Mouse (Mus musculus): ENCODE data around the gene Rai1. TPM values are rescaled to one million over a fixed set of nuclear protein-coding genes. Genes with fewer than 3 reads are reported as not detected.

Rai1 gene
- 50.9 and 60.7 TPM in 2 replicates for total RNA-seq (2014; rRNA removed)
- polyA plus RNA-seq (2015; fragmentation: Nextera tagmentation; extraction: Ambion mirVana) = 16.6 and 21.2 TPM in 2 replicates

- DNase-seq (peak; percentile 93), ATAC-seq (peak; percentile 87)
- peak within 1 kb of the TSS; percentile 97 for H3K4me3 ChIP-seq (ENCODE audit: low read depth, low read length)
- no peaks in the 10 kb centered on the region for H3K9me3 ChIP-seq (ENCODE audit: low read length)
- H3K36me3 ChIP-seq (ENCODE audit: insufficient read depth) = no peaks in the 10 kb centered on the region
- no peaks in the 10 kb centered on the region for H3K27me3 ChIP-seq (ENCODE audit: insufficient read depth, low read length)
- peak within 1 kb of the TSS; percentile 81 for H3K4me2 ChIP-seq (ENCODE audit: low read depth)
- H3K4me1 ChIP-seq (ENCODE audit: insufficient read depth) = peaks cover 9% of the 10 kb centered on the region
- H3K9ac ChIP-seq = peak within 1 kb of the TSS; percentile 97
- WGBS = 2% methylated on average over 89 of the region's 105 CpGs
- peak within 1 kb of the TSS; percentile 98 for H3K27ac ChIP-seq (ENCODE audit: low read depth, low read length)
- peak; percentile 98 for TF ChIP-seq CTCF (IDR thresholded peaks at IDR 0.05; ENCODE audit: low read depth)
Observed at GRCm38 (mm10) chr11:60104810-60105592, at the start of gene Rai1. Gene Rai1 (plus strand): TSS chr11:60105013.

DNA sequence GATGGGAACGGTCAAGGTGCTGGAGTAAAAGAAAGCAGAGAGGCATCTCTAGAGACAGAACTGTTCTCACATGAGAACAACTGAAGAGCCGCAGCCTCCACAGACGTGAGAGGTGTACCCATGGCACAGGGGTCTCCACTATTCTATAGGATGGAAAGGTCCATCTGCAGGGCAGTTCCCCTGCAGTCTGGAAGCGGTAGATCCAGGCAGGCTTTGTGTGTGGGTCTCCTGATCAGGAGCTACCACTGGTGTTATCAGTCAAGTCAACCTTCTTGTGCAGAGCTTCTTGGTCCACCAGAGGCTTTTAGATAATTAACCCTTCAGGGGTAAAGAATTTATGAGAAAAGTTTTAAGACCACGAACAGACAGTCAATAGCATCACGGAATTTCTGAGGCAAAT, 48.3 kb upstream of the Rai1 start:
- no peaks in the 10 kb centered on the region for H3K36me3 ChIP-seq (ENCODE audit: insufficient read depth)
- WGBS = 86% methylated on average over 6 of the region's 6 CpGs
- ATAC-seq (no peak), DNase-seq (no peak)
- H3K4me1 ChIP-seq (ENCODE audit: insufficient read depth) = no peaks in the 10 kb centered on the region
- no peaks in the 10 kb centered on the region for H3K27me3 ChIP-seq (ENCODE audit: insufficient read depth, low read length)
- H3K9me3 ChIP-seq (ENCODE audit: low read length) = no peaks in the 10 kb centered on the region
- no peak overlapping the region for H3K27ac ChIP-seq (ENCODE audit: low read depth, low read length)
- H3K4me2 ChIP-seq (ENCODE audit: low read depth) = no peak overlapping the region
- TF ChIP-seq CTCF (IDR thresholded peaks at IDR 0.05; ENCODE audit: low read depth) = no peak
- no peak overlapping the region for H3K4me3 ChIP-seq (ENCODE audit: low read depth, low read length)
- H3K9ac ChIP-seq = no peak overlapping the region

DNA sequence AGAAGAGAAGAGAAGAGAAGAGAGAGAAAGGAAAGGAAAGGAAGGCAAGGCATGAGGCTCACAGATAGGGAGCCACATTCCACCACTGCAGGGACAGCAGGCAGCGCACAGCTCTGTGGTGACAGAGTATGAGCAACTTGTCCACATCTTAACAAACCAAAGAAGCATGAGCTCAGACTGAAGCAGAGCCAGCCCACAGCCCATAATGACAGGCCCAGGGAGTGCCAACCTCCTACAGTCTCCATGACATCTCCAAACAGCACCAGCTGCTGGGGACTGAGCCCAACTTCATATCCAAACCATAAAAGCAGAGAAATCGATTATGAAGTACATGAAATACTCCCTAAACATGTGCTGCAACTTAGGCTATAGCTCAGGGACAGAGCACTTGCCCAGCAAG, 46.8 kb upstream of the Rai1 start:
- H3K4me1 ChIP-seq (ENCODE audit: insufficient read depth) = no peaks in the 10 kb centered on the region
- H3K27ac ChIP-seq (ENCODE audit: low read depth, low read length) = no peak overlapping the region

DNA sequence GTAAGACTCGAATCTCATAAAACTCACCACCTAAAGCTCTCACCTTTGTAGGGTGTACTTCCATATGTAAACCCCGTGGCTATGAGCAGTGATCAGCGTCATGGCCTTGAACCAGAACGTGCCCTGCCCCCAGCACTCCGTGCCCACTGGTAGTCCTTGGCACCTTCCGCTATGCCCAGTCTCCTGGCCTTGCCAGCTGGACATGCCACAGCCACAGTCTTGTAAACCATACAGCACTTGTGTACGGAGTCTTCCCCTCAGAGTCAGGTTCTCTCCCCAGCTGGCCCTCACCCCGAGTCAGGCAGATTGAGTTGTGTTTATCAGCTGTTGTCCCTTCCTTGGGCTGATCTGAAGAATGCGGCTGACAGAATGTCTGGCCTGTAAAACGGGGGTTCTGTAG, 46.4 kb upstream of the Rai1 start:
- Histone ChIP-seq H3K36me3 (ENCODE audit: insufficient read depth) (no peaks in the 10 kb centered on the region), H3K9ac (no peak overlapping the region), H3K9me3 (ENCODE audit: low read length) (no peaks in the 10 kb centered on the region), H3K27me3 (ENCODE audit: insufficient read depth, low read length) (no peaks in the 10 kb centered on the region), H3K4me2 (ENCODE audit: low read depth) (no peak overlapping the region), H3K4me1 (ENCODE audit: insufficient read depth) (no peaks in the 10 kb centered on the region), H3K27ac (ENCODE audit: low read depth, low read length) (no peak overlapping the region), H3K4me3 (ENCODE audit: low read depth, low read length) (no peak overlapping the region)
- ATAC-seq = no peak
- TF ChIP-seq CTCF (IDR thresholded peaks at IDR 0.05; ENCODE audit: low read depth) = no peak
- 84% methylated on average over 10 of the region's 10 CpGs for WGBS
- DNase-seq = no peak

More for the DNA sequence above, 46.8 kb upstream of the Rai1 start:
- no peak overlapping the region for H3K9ac ChIP-seq
- no peaks in the 10 kb centered on the region for H3K36me3 ChIP-seq (ENCODE audit: insufficient read depth)
- H3K4me3 ChIP-seq (ENCODE audit: low read depth, low read length) = no peak overlapping the region
- 66% methylated on average over 2 of the region's 2 CpGs for WGBS
- TF ChIP-seq CTCF (IDR thresholded peaks at IDR 0.05; ENCODE audit: low read depth) = no peak
- H3K27me3 ChIP-seq (ENCODE audit: insufficient read depth, low read length) = no peaks in the 10 kb centered on the region
- peak; percentile 53 for ATAC-seq
- no peak for DNase-seq
- no peak overlapping the region for H3K4me2 ChIP-seq (ENCODE audit: low read depth)
- no peaks in the 10 kb centered on the region for H3K9me3 ChIP-seq (ENCODE audit: low read length)

DNA sequence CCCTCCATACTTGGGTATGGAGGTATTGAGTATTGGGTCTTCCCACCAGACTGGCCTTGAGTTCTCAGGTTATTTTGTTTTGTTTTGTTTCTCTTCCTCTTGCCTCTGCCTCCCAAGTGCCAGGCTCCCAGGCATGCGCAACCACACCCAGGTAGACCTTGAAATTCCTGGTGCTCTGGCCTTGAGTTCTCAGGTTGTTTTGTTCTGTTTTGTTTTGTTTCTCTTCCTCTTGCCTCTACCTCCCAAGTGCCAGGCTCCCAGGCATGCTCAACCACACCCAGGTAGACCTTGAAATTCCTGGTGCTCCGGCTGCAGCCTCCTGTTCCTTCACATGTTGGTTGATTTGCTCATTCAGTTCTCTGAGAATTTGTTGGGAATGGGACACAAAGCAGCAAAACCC, 44.8 kb upstream of the Rai1 start:
- H3K9ac ChIP-seq = no peak overlapping the region
- H3K4me3 ChIP-seq (ENCODE audit: low read depth, low read length) = no peak overlapping the region
- DNase-seq (no peak), ATAC-seq (no peak)
- no peak for TF ChIP-seq CTCF (IDR thresholded peaks at IDR 0.05; ENCODE audit: low read depth)
- H3K27ac ChIP-seq (ENCODE audit: low read depth, low read length) = no peak overlapping the region
- H3K36me3 ChIP-seq (ENCODE audit: insufficient read depth) = no peaks in the 10 kb centered on the region
- 97% methylated on average over 2 of the region's 2 CpGs for WGBS
- H3K4me1 ChIP-seq (ENCODE audit: insufficient read depth) = no peaks in the 10 kb centered on the region
- no peaks in the 10 kb centered on the region for H3K27me3 ChIP-seq (ENCODE audit: insufficient read depth, low read length)
- no peaks in the 10 kb centered on the region for H3K9me3 ChIP-seq (ENCODE audit: low read length)
- no peak overlapping the region for H3K4me2 ChIP-seq (ENCODE audit: low read depth)

DNA sequence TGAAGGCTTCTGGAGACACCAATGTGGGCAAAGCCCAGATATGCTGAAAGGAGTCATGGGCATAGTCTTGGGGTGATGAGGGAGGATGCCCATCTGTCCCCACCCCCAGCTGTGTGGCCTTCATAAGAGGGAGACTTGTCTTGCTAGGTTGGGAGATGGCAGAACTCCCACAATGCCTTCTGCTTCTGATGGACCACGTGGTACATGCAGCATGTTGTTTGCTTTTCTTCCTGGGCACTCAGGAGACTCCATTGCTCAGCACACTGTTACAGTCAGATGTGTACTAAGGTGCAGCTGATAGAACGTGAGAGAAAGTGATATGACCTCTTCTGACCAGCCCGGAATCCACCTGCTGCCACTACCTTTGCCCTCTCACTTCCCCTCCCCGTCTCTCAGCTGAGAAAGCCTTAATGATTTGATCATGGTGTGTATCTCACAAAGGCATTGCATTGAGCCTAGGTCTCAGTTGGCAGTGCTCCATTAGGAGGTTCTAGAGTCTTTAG, 43.3 kb upstream of the Rai1 start:
- no peaks in the 10 kb centered on the region for H3K27me3 ChIP-seq (ENCODE audit: insufficient read depth, low read length)
- H3K36me3 ChIP-seq (ENCODE audit: insufficient read depth) = no peaks in the 10 kb centered on the region
- no peaks in the 10 kb centered on the region for H3K9me3 ChIP-seq (ENCODE audit: low read length)
- DNase-seq (no peak), ATAC-seq (no peak)
- 79% methylated on average over 4 of the region's 4 CpGs for whole genome bisulfite sequencing
- no peak overlapping the region for H3K9ac ChIP-seq
- no peak overlapping the region for H3K4me3 ChIP-seq (ENCODE audit: low read depth, low read length)
- no peaks in the 10 kb centered on the region for H3K4me1 ChIP-seq (ENCODE audit: insufficient read depth)
- H3K4me2 ChIP-seq (ENCODE audit: low read depth) = no peak overlapping the region
- no peak for TF ChIP-seq CTCF (IDR thresholded peaks at IDR 0.05; ENCODE audit: low read depth)
- H3K27ac ChIP-seq (ENCODE audit: low read depth, low read length) = no peak overlapping the region

GRCm38 (mm10) chr11:60065267-60065666, 39.5 kb upstream of the Rai1 start:
- Histone ChIP-seq H3K27me3 (ENCODE audit: insufficient read depth, low read length) (no peaks in the 10 kb centered on the region), H3K4me2 (ENCODE audit: low read depth) (no peak overlapping the region), H3K27ac (ENCODE audit: low read depth, low read length) (no peak overlapping the region), H3K36me3 (ENCODE audit: insufficient read depth) (no peaks in the 10 kb centered on the region), H3K4me3 (ENCODE audit: low read depth, low read length) (no peak overlapping the region), H3K4me1 (ENCODE audit: insufficient read depth) (no peaks in the 10 kb centered on the region), H3K9me3 (ENCODE audit: low read length) (no peaks in the 10 kb centered on the region), H3K9ac (no peak overlapping the region)
- WGBS = 71% methylated on average over 1 of the region's 1 CpGs
- ATAC-seq (no peak), DNase-seq (no peak)
- no peak for TF ChIP-seq CTCF (IDR thresholded peaks at IDR 0.05; ENCODE audit: low read depth)
